Mouse (Mus musculus) olfactory bulb, adult 2 months (tissue): ENCODE results near the gene Usp1.

Source experiments
- CTCF ChIP-seq: fragments of 200-500 bp; IDR thresholded peaks from 2 replicates; pipeline ENCODE4 v1.5.1; 2012; ENCODE audit warnings: low read depth, mild to moderate bottlenecking, low read length, moderate library complexity; ENCODE audit not compliant: insufficient read depth
- POLR2A ChIP-seq: fragments of 200-500 bp; IDR thresholded peaks from 2 replicates; pipeline ENCODE4 v1.6.1; 2012; ENCODE audit warnings: mild to moderate bottlenecking, low read depth, low read length, moderate library complexity; ENCODE audit not compliant: insufficient read depth

- TF ChIP-seq CTCF, result no peak
- no peak for TF ChIP-seq POLR2A
Observed at GRCm38 (mm10) chr4:98917724-98918123, 5.9 kb upstream of the Usp1 start.
